Mouse (Mus musculus) limb, embryonic 11.5 days (tissue): ENCODE results near the gene Capn11. TPM values are rescaled to one million over a fixed set of nuclear protein-coding genes. Genes with fewer than 3 reads are reported as not detected.

ENCODE experiments used
- ATAC-seq: fragments of 200-750 bp; cut with Nextera tagmentation; 2 replicates; pipeline ENCODE4 v1.8.0; 2017; ENCODE audit warnings: low read depth; ENCODE audit not compliant: insufficient number of reproducible peaks, low FRiP score, low TSS enrichment
- DNase-seq: peaks from one replicate; pipeline ENCODE4 v3.0.0-alpha.2; 2015; ENCODE audit warnings: low spot score
- H3K27ac ChIP-seq: fragments of 300-500 bp; sonication (generic); replicated peaks from 2 replicates; pipeline ENCODE4 v1.5.1; 2014; ENCODE audit warnings: low read depth, mild to moderate bottlenecking, low read length
- H3K27me3 ChIP-seq: fragments of 300-500 bp; sonication (generic); 2 replicates; pipeline ENCODE4 v1.6.1; 2014; ENCODE audit warnings: mild to moderate bottlenecking, low read length, mixed read lengths; ENCODE audit not compliant: control insufficient read depth, insufficient read depth
- H3K36me3 ChIP-seq: fragments of 300-500 bp; sonication (generic); 2 replicates; pipeline ENCODE4 v1.6.1; 2014; ENCODE audit warnings: mild to moderate bottlenecking, low read length, moderate library complexity, mixed read lengths; ENCODE audit not compliant: control insufficient read depth, insufficient read depth
- H3K4me1 ChIP-seq: fragments of 300-500 bp; sonication (generic); 2 replicates; pipeline ENCODE4 v1.6.1; 2014; ENCODE audit warnings: low read length, mixed read lengths; ENCODE audit not compliant: control insufficient read depth, insufficient read depth
- H3K4me2 ChIP-seq: fragments of 300-500 bp; sonication (generic); 2 replicates; pipeline ENCODE4 v1.6.1; 2014; ENCODE audit warnings: low read depth, mild to moderate bottlenecking, moderate library complexity; ENCODE audit not compliant: severe bottlenecking
- H3K4me3 ChIP-seq: fragments of 300-500 bp; sonication (generic); 2 replicates; pipeline ENCODE4 v1.5.1; 2014; ENCODE audit warnings: low read depth, low read length
- H3K9ac ChIP-seq: fragments of 300-500 bp; sonication (generic); 2 replicates; pipeline ENCODE4 v1.6.1; 2014; ENCODE audit warnings: mild to moderate bottlenecking, low read length
- H3K9me3 ChIP-seq: fragments of 300-500 bp; sonication (generic); 2 replicates; pipeline ENCODE4 v1.6.1; 2016; ENCODE audit warnings: low read length; ENCODE audit not compliant: control insufficient read depth
- WGBS: fragments of 180-500 bp; shearing (Covaris S2); extraction: QIAGEN DNeasy Blood & Tissue Kit; methylation state at CpG from one replicate; pipeline ENCODE4 v1.1.7; 2014; 5-methylcytosine and 5-hydroxymethylcytosine counted together
- polyA plus RNA-seq: library from polyadenylated mRNA; unstranded; fragments of >200 nt; fragmentation: Nextera tagmentation; extraction: Ambion mirVana; gene quantifications from 2 replicates; pipeline ENCODE4 v1.2.1, GENCODE M21; 2014

Gene Capn11
- polyA plus RNA-seq, result 0.26 and 0.81 TPM in 2 replicates

GRCm38 (mm10) chr17:45659225-45659624 lies at the start of gene Capn11:
Gene Capn11 (minus strand): TSS chr17:45659325.
- H3K4me1 ChIP-seq, result no peaks in the 10 kb centered on the region
- H3K4me3 ChIP-seq, result no peak within 1 kb of the TSS
- H3K9me3 ChIP-seq, result no peaks in the 10 kb centered on the region
- no peak for ATAC-seq
- WGBS, result 85% methylated on average over 4 of the region's 4 CpGs
- no peak within 1 kb of the TSS for H3K4me2 ChIP-seq
- no peaks in the 10 kb centered on the region; the same call in 1 of the 2 replicates for H3K36me3 ChIP-seq
- no peak for DNase-seq
- no peak within 1 kb of the TSS for H3K27ac ChIP-seq
- H3K27me3 ChIP-seq, result no peaks in the 10 kb centered on the region
- H3K9ac ChIP-seq, result no peak within 1 kb of the TSS

- no peak overlapping the region for H3K27ac ChIP-seq
- WGBS, result 83% methylated on average over 8 of the region's 8 CpGs
- no peaks in the 10 kb centered on the region for H3K27me3 ChIP-seq
- no peak overlapping the region for H3K4me3 ChIP-seq
- H3K9ac ChIP-seq, result no peak overlapping the region
- 0 out of 2 replicates have a peak, but pooled peaks cover 3% of the 10 kb centered on the region for H3K4me1 ChIP-seq
- DNase-seq, result no peak
- H3K4me2 ChIP-seq, result no peak overlapping the region
- no peaks in the 10 kb centered on the region for H3K9me3 ChIP-seq
- no peak for ATAC-seq
- H3K36me3 ChIP-seq, result no peaks in the 10 kb centered on the region
Measured at GRCm38 (mm10) chr17:45708179-45708578, 49.1 kb upstream of the Capn11 start.

GRCm38 (mm10) chr17:45707376-45707775 lies 48.3 kb upstream of the Capn11 start:
- no peak for ATAC-seq
- no peak overlapping the region for H3K9ac ChIP-seq
- H3K4me1 ChIP-seq, result 0 out of 2 replicates have a peak, but pooled peaks cover 3% of the 10 kb centered on the region
- H3K9me3 ChIP-seq, result no peaks in the 10 kb centered on the region
- no peak overlapping the region for H3K4me3 ChIP-seq
- no peaks in the 10 kb centered on the region for H3K36me3 ChIP-seq
- WGBS, result 28% methylated on average over 3 of the region's 3 CpGs
- peak; percentile 45 for DNase-seq
- no peak overlapping the region for H3K4me2 ChIP-seq
- H3K27ac ChIP-seq, result no peak overlapping the region
- H3K27me3 ChIP-seq, result no peaks in the 10 kb centered on the region

- Histone ChIP-seq H3K4me3 (no peak overlapping the region), H3K9ac (no peak overlapping the region), H3K27ac (no peak overlapping the region), H3K4me2 (no peak overlapping the region), H3K9me3 (no peaks in the 10 kb centered on the region), H3K4me1 (0 out of 2 replicates have a peak, but pooled peaks cover 3% of the 10 kb centered on the region), H3K36me3 (no peaks in the 10 kb centered on the region), H3K27me3 (no peaks in the 10 kb centered on the region)
- ATAC-seq, result no peak
- no peak for DNase-seq
- 69% methylated on average over 5 of the region's 5 CpGs for WGBS
Measured at GRCm38 (mm10) chr17:45706796-45707195, 47.7 kb upstream of the Capn11 start.

DNA sequence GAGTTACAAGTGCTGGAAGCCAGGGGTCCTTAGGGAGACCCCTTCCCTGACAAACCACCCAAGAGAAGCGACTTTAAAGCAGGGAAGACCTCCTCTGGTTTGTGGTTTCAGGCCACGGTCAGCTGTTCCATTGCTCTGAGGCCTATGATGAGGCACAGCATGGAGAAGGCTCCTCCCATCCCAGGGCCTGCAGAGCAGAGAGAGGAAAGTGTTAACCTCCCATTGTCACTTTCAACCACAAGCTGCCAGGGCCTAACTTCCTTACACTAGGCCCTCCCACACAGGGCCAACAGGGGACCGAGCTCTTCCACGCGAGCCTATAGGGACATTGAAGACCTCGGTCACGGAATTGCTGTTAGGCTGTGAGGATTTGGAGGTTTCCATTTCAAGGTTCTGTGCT lies 44.1 kb upstream of the Capn11 start:
- H3K36me3 ChIP-seq, result no peaks in the 10 kb centered on the region
- H3K27ac ChIP-seq, result no peak overlapping the region
- H3K4me3 ChIP-seq, result no peak overlapping the region
- no peak overlapping the region for H3K4me2 ChIP-seq
- H3K27me3 ChIP-seq, result no peaks in the 10 kb centered on the region
- H3K9ac ChIP-seq, result no peak overlapping the region
- DNase-seq, result no peak
- no peaks in the 10 kb centered on the region for H3K4me1 ChIP-seq
- ATAC-seq, result no peak
- WGBS, result 56% methylated on average over 7 of the region's 7 CpGs
- H3K9me3 ChIP-seq, result no peaks in the 10 kb centered on the region

GRCm38 (mm10) chr17:45702254-45702653 lies 43.1 kb upstream of the Capn11 start:
- no peaks in the 10 kb centered on the region for H3K9me3 ChIP-seq
- no peak overlapping the region for H3K27ac ChIP-seq
- H3K36me3 ChIP-seq, result no peaks in the 10 kb centered on the region
- H3K4me1 ChIP-seq, result no peaks in the 10 kb centered on the region
- WGBS, result 49% methylated on average over 4 of the region's 4 CpGs
- no peak overlapping the region for H3K4me3 ChIP-seq
- H3K9ac ChIP-seq, result no peak overlapping the region
- H3K27me3 ChIP-seq, result no peaks in the 10 kb centered on the region
- no peak overlapping the region for H3K4me2 ChIP-seq
- DNase-seq, result no peak
- ATAC-seq, result no peak

GRCm38 (mm10) chr17:45701236-45701591 lies 42.1 kb upstream of the Capn11 start:
- no peak for DNase-seq
- H3K4me2 ChIP-seq, result no peak overlapping the region
- H3K9me3 ChIP-seq, result no peaks in the 10 kb centered on the region
- 75% methylated on average over 9 of the region's 9 CpGs for WGBS
- ATAC-seq, result no peak
- no peak overlapping the region for H3K4me3 ChIP-seq
- H3K9ac ChIP-seq, result no peak overlapping the region
- H3K27me3 ChIP-seq, result no peaks in the 10 kb centered on the region
- H3K36me3 ChIP-seq, result no peaks in the 10 kb centered on the region
- no peaks in the 10 kb centered on the region for H3K4me1 ChIP-seq
- H3K27ac ChIP-seq, result no peak overlapping the region

GRCm38 (mm10) chr17:45700496-45701235 lies 41.5 kb upstream of the Capn11 start:
- Histone ChIP-seq H3K4me1 (no peaks in the 10 kb centered on the region), H3K27ac (no peak overlapping the region), H3K4me2 (no peak overlapping the region), H3K36me3 (no peaks in the 10 kb centered on the region), H3K9me3 (no peaks in the 10 kb centered on the region), H3K27me3 (no peaks in the 10 kb centered on the region), H3K9ac (no peak overlapping the region), H3K4me3 (no peak overlapping the region)
- ATAC-seq (no peak), DNase-seq (no peak)
- WGBS, result 57% methylated on average over 10 of the region's 16 CpGs
